Mouse (Mus musculus): ENCODE measurements around the gene Rcsd1. TPM values are rescaled to one million over a fixed set of nuclear protein-coding genes. Genes with fewer than 3 reads are reported as not detected.
"Not testable (repeated sequence)": the region's sequence is repeated elsewhere in the genome, so short reads cannot be mapped to it uniquely, and the experiment has no call there.

Rcsd1 gene
- polyA plus RNA-seq, 1 experiment from 2014 or later: 13.9 TPM

GRCm38 (mm10) chr1:165684261-165685203 lies 25.0 kb downstream of the Rcsd1 start:
- H3K4me3 ChIP-seq: no peak overlapping the region
- H3K27me3 ChIP-seq: no peaks in the 10 kb centered on the region
- no peaks in the 10 kb centered on the region for H3K9me3 ChIP-seq
- H3K36me3 ChIP-seq: no peaks in the 10 kb centered on the region
- WGBS: 35% methylated on average over 15 of the region's 15 CpGs
- no peak for ATAC-seq (ENCODE audit: insufficient number of reproducible peaks, insufficient read depth, low FRiP score, low TSS enrichment, low read depth)
- H3K27ac ChIP-seq: no peak overlapping the region
- H3K4me2 ChIP-seq: no peak overlapping the region
- no peak overlapping the region for H3K9ac ChIP-seq
- H3K4me1 ChIP-seq: peaks cover 27% of the 10 kb centered on the region; the same call in 1 of the 2 replicates

GRCm38 (mm10) chr1:165682056-165682853 lies 27.3 kb downstream of the Rcsd1 start:
- no peak overlapping the region for H3K9ac ChIP-seq
- no peaks in the 10 kb centered on the region for H3K27me3 ChIP-seq
- no peaks in the 10 kb centered on the region for H3K9me3 ChIP-seq
- no peak overlapping the region for H3K4me2 ChIP-seq
- H3K4me3 ChIP-seq: no peak overlapping the region
- no peak for ATAC-seq (ENCODE audit: insufficient number of reproducible peaks, insufficient read depth, low FRiP score, low TSS enrichment, low read depth)
- WGBS: 68% methylated on average over 18 of the region's 18 CpGs
- H3K27ac ChIP-seq: peak overlapping the region; percentile 39; the same call in 1 of the 2 replicates
- peaks cover 31% of the 10 kb centered on the region; the same call in 1 of the 2 replicates for H3K4me1 ChIP-seq
- no peaks in the 10 kb centered on the region for H3K36me3 ChIP-seq

- no peak for ATAC-seq (ENCODE audit: insufficient number of reproducible peaks, insufficient read depth, low FRiP score, low TSS enrichment, low read depth)
- 64% methylated on average over 13 of the region's 13 CpGs for WGBS
- Histone ChIP-seq H3K4me1 (peaks cover 23% of the 10 kb centered on the region; the same call in 1 of the 2 replicates), H3K9ac (no peak overlapping the region), H3K36me3 (no peaks in the 10 kb centered on the region), H3K27me3 (no peaks in the 10 kb centered on the region), H3K9me3 (no peaks in the 10 kb centered on the region), H3K4me2 (no peak overlapping the region), H3K27ac (no peak overlapping the region), H3K4me3 (no peak overlapping the region)
Observed at GRCm38 (mm10) chr1:165681045-165681794, 28.3 kb downstream of the Rcsd1 start.

- not testable (repeated sequence) for H3K36me3 ChIP-seq; H3K9me3 ChIP-seq; H3K4me3 ChIP-seq; H3K9ac ChIP-seq; H3K27me3 ChIP-seq; H3K4me2 ChIP-seq; ATAC-seq (ENCODE audit: insufficient number of reproducible peaks, insufficient read depth, low FRiP score, low TSS enrichment, low read depth)
- Histone ChIP-seq H3K27ac (0 out of 2 replicates have a peak overlapping the region, but pooled peaks have one; percentile 11), H3K4me1 (peaks cover 21% of the 10 kb centered on the region; the same call in 1 of the 2 replicates)
Observed at GRCm38 (mm10) chr1:165680086-165680485, 29.5 kb downstream of the Rcsd1 start.

- H3K36me3 ChIP-seq: no peaks in the 10 kb centered on the region
- H3K9me3 ChIP-seq: no peaks in the 10 kb centered on the region
- no peak for ATAC-seq (ENCODE audit: insufficient number of reproducible peaks, insufficient read depth, low FRiP score, low TSS enrichment, low read depth)
- no peak overlapping the region for H3K9ac ChIP-seq
- 31% methylated on average over 3 of the region's 3 CpGs for whole genome bisulfite sequencing
- H3K27ac ChIP-seq: 0 out of 2 replicates have a peak overlapping the region, but pooled peaks have one; percentile 11
- H3K4me1 ChIP-seq: peaks cover 21% of the 10 kb centered on the region; the same call in 1 of the 2 replicates
- no peak overlapping the region for H3K4me3 ChIP-seq
- H3K27me3 ChIP-seq: no peaks in the 10 kb centered on the region
- H3K4me2 ChIP-seq: no peak overlapping the region
Observed at GRCm38 (mm10) chr1:165679618-165679997, 29.9 kb downstream of the Rcsd1 start.

- 67% methylated on average over 15 of the region's 15 CpGs for WGBS
- H3K4me2 ChIP-seq: no peak overlapping the region
- no peak for ATAC-seq (ENCODE audit: insufficient number of reproducible peaks, insufficient read depth, low FRiP score, low TSS enrichment, low read depth)
- peaks cover 21% of the 10 kb centered on the region; the same call in 1 of the 2 replicates for H3K4me1 ChIP-seq
- no peak overlapping the region for H3K27ac ChIP-seq
- no peak overlapping the region for H3K9ac ChIP-seq
- no peak overlapping the region for H3K4me3 ChIP-seq
- H3K9me3 ChIP-seq: no peaks in the 10 kb centered on the region
- no peaks in the 10 kb centered on the region for H3K36me3 ChIP-seq
- H3K27me3 ChIP-seq: no peaks in the 10 kb centered on the region
Observed at GRCm38 (mm10) chr1:165678861-165679617, 30.5 kb downstream of the Rcsd1 start.

- Histone ChIP-seq H3K9me3 (no peaks in the 10 kb centered on the region), H3K27ac (no peak overlapping the region), H3K27me3 (no peaks in the 10 kb centered on the region), H3K4me3 (no peak overlapping the region), H3K4me1 (peaks cover 21% of the 10 kb centered on the region; the same call in 1 of the 2 replicates), H3K36me3 (no peaks in the 10 kb centered on the region), H3K4me2 (no peak overlapping the region), H3K9ac (no peak overlapping the region)
- ATAC-seq (ENCODE audit: insufficient number of reproducible peaks, insufficient read depth, low FRiP score, low TSS enrichment, low read depth): no peak
- WGBS: 57% methylated on average over 4 of the region's 4 CpGs
Observed at GRCm38 (mm10) chr1:165677558-165677957, 32.0 kb downstream of the Rcsd1 start.

- Histone ChIP-seq H3K4me2 (no peak overlapping the region), H3K4me1 (peaks cover 17% of the 10 kb centered on the region; the same call in 1 of the 2 replicates), H3K4me3 (no peak overlapping the region), H3K27ac (no peak overlapping the region), H3K9me3 (no peaks in the 10 kb centered on the region), H3K9ac (no peak overlapping the region), H3K36me3 (no peaks in the 10 kb centered on the region), H3K27me3 (no peaks in the 10 kb centered on the region)
- ATAC-seq (ENCODE audit: insufficient number of reproducible peaks, insufficient read depth, low FRiP score, low TSS enrichment, low read depth): no peak
- WGBS: 67% methylated on average over 3 of the region's 3 CpGs
Observed at GRCm38 (mm10) chr1:165676993-165677392, 32.6 kb downstream of the Rcsd1 start.

GRCm38 (mm10) chr1:165675167-165675566 lies 34.4 kb downstream of the Rcsd1 start:
- no peak for ATAC-seq (ENCODE audit: insufficient number of reproducible peaks, insufficient read depth, low FRiP score, low TSS enrichment, low read depth)
- H3K4me2 ChIP-seq: no peak overlapping the region
- no peaks in the 10 kb centered on the region for H3K36me3 ChIP-seq
- H3K9ac ChIP-seq: no peak overlapping the region
- no peak overlapping the region for H3K4me3 ChIP-seq
- WGBS: 90% methylated on average over 9 of the region's 9 CpGs
- no peaks in the 10 kb centered on the region for H3K27me3 ChIP-seq
- H3K27ac ChIP-seq: no peak overlapping the region
- H3K9me3 ChIP-seq: no peaks in the 10 kb centered on the region
- H3K4me1 ChIP-seq: peaks cover 7% of the 10 kb centered on the region; the same call in 1 of the 2 replicates

GRCm38 (mm10) chr1:165672355-165672754 lies 37.2 kb downstream of the Rcsd1 start:
- H3K36me3 ChIP-seq: no peaks in the 10 kb centered on the region
- no peak overlapping the region for H3K4me2 ChIP-seq
- H3K4me3 ChIP-seq: no peak overlapping the region
- no peak for ATAC-seq (ENCODE audit: insufficient number of reproducible peaks, insufficient read depth, low FRiP score, low TSS enrichment, low read depth)
- WGBS: 81% methylated on average over 9 of the region's 9 CpGs
- H3K27me3 ChIP-seq: no peaks in the 10 kb centered on the region
- no peak overlapping the region for H3K9ac ChIP-seq
- no peaks in the 10 kb centered on the region for H3K9me3 ChIP-seq
- H3K27ac ChIP-seq: no peak overlapping the region
- no peaks in the 10 kb centered on the region for H3K4me1 ChIP-seq
